Mouse (Mus musculus): Measurements from ENCODE around the gene Tha1. TPM values are rescaled to one million over a fixed set of nuclear protein-coding genes. Genes with fewer than 3 reads are reported as not detected.

Gene Tha1
- polyA plus RNA-seq, 1 experiment from 2014 or later, result 3.0 TPM

DNA sequence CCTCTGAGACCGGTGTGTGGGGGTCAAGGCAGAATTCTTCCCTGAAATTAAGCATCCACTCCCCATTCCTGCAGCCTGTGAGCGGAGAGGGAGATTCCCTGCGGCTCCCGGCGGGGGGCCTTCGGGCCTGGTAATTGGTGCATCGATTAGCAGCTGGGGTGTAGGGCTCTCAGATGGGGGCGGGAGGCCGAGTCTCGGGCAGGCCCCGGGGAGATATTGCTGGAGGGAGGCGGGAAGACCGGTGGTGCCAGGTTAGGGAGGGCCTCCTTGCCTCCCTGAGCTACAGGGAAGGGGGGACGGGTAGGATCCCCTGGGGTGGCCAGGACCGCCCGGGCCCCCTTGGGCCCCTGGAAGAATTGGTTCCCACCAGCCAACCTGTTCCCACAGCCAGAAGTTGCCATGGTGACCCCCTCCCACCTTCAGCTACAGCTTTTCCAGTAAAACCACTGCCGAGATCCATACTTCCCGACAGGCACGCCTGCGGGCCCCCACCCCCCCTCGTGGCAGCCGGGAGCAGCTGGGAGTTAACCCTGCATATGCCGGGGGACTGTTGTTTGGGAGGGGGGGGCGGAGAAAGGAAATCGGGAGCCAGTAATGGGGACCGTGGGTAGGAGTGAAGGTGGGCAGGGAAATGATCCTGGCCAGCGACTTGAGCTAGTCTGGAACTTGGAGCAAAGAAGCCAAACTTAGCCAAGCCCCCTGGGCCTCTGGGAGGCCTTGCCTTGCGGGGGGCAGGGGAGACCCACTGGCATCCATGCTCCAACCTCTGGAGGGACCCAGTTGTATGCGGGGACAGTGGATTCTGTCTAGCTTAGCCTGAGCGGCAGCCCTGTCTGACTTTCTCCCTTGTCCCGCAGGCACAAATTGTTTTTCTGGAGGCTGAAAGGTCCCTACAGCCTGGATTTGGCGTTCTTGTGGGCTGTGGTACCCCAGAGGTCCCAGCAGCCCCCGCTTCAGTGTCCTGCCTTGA is 15.9 kb upstream of the Tha1 start:
- Histone ChIP-seq H3K27me3 (ENCODE audit: control insufficient read depth, insufficient read depth, low read length) (peaks cover 9% of the 10 kb centered on the region), H3K9ac (ENCODE audit: low read depth, low read length) (peak overlapping the region; percentile 62), H3K27ac (ENCODE audit: low read depth, low read length) (no peak overlapping the region), H3K36me3 (ENCODE audit: control insufficient read depth, insufficient read depth, low read length) (no peaks in the 10 kb centered on the region), H3K9me3 (replicated peaks; ENCODE audit: control insufficient read depth, low read length) (no peaks in the 10 kb centered on the region), H3K4me3 (ENCODE audit: low read depth, low read length) (peak overlapping the region; percentile 29), H3K4me1 (ENCODE audit: control insufficient read depth, insufficient read depth, low read length) (peaks cover 33% of the 10 kb centered on the region), H3K4me2 (peak overlapping the region; percentile 64)
- no peak for ATAC-seq (replicated peaks; ENCODE audit: insufficient number of reproducible peaks, low FRiP score, low TSS enrichment)
- WGBS (ENCODE audit: insufficient replicate concordance), result 8% methylated on average over 33 of the region's 33 CpGs

DNA sequence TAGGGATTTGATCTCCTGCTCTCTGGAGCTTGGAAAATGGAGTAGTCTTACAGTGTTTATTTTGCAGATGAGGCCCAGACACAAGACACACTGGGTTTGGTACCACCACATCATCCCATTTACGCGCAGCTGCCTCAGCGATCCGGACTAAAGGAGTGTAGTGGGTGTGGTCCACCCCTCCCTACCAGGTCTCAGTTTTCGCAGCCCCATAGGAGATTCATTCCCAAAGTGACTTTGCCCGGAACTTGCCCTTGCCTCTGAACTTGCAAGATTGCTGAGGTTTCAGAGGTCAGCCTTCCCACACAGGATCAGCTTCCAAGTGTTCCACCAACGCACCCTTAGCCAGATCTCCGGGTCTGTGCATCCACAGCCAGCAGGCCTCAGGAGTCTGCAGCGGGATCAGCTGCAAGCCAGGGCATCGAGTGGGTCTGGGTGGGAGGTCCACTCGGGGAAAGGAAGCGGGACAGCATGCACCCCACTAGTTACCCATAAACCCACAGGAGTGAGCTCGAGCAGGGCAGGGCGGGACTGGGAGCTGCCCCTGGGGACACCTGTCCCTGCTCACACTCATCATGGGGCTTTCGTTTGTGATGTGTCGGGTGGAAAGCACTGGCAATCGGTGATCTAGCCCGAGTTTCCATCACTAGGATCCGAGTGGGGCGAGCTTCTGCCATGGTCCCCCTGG is 15.0 kb upstream of the Tha1 start:
- Histone ChIP-seq H3K4me1 (ENCODE audit: control insufficient read depth, insufficient read depth, low read length) (peaks cover 33% of the 10 kb centered on the region), H3K27me3 (ENCODE audit: control insufficient read depth, insufficient read depth, low read length) (peaks cover 9% of the 10 kb centered on the region), H3K4me2 (peak overlapping the region; percentile 64), H3K27ac (ENCODE audit: low read depth, low read length) (no peak overlapping the region), H3K9me3 (replicated peaks; ENCODE audit: control insufficient read depth, low read length) (no peaks in the 10 kb centered on the region), H3K36me3 (ENCODE audit: control insufficient read depth, insufficient read depth, low read length) (no peaks in the 10 kb centered on the region), H3K4me3 (ENCODE audit: low read depth, low read length) (peak overlapping the region; percentile 29; the same call in 1 of the 2 replicates), H3K9ac (ENCODE audit: low read depth, low read length) (peak overlapping the region; percentile 62)
- WGBS (ENCODE audit: insufficient replicate concordance), result 19% methylated on average over 20 of the region's 20 CpGs
- ATAC-seq (replicated peaks; ENCODE audit: insufficient number of reproducible peaks, low FRiP score, low TSS enrichment), result no peak

DNA sequence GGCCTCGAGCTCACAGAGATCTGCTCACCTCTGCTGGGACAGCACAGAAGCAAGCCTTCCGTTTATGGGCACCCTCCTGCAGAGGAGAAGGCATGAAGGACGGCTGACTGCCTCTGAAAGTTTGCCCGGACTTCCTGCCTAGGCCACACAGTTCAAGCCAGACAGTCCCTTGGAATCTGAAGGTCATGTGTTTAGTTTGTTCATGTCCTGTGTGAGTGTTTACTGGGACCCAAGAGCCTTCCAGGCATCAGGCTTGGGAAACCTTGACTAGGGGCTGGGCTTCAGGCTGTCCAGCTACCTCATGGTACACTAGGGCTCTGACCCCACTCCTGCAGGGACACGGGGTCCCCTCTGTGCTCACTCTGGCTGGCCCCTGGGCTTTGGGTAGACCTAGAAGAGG is 12.7 kb upstream of the Tha1 start:
- Histone ChIP-seq H3K27me3 (ENCODE audit: control insufficient read depth, insufficient read depth, low read length) (peaks cover 9% of the 10 kb centered on the region), H3K9ac (ENCODE audit: low read depth, low read length) (no peak overlapping the region), H3K36me3 (ENCODE audit: control insufficient read depth, insufficient read depth, low read length) (no peaks in the 10 kb centered on the region), H3K4me3 (ENCODE audit: low read depth, low read length) (no peak overlapping the region), H3K4me2 (no peak overlapping the region), H3K4me1 (ENCODE audit: control insufficient read depth, insufficient read depth, low read length) (peaks cover 41% of the 10 kb centered on the region), H3K9me3 (replicated peaks; ENCODE audit: control insufficient read depth, low read length) (no peaks in the 10 kb centered on the region), H3K27ac (ENCODE audit: low read depth, low read length) (no peak overlapping the region)
- ATAC-seq (replicated peaks; ENCODE audit: insufficient number of reproducible peaks, low FRiP score, low TSS enrichment), result no peak
- WGBS (ENCODE audit: insufficient replicate concordance), result 47% methylated on average over 5 of the region's 5 CpGs

DNA sequence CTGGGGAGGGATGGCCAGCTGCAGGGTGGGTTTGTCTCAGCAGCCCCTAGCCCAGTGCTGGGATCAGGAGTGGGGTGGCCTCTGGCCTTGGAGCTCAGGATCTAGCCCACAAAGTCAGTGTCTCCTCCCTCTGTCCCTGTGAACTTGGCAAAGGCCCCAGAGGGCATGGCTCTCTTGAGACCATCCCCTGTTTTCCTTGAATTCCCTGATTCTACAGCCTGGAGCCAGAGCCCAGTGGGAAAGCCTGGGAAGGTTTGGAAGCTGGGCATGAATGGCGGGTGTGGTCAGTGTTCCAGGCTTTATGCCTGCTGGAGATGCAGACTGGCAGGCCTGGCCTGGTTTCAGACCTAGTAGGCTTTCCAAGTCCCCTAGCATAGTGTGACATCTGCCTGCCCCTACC is 8.9 kb upstream of the Tha1 start:
- Histone ChIP-seq H3K4me2 (no peak overlapping the region), H3K36me3 (ENCODE audit: control insufficient read depth, insufficient read depth, low read length) (no peaks in the 10 kb centered on the region), H3K4me1 (ENCODE audit: control insufficient read depth, insufficient read depth, low read length) (peaks cover 30% of the 10 kb centered on the region), H3K27ac (ENCODE audit: low read depth, low read length) (peak overlapping the region; percentile 62), H3K4me3 (ENCODE audit: low read depth, low read length) (no peak overlapping the region), H3K27me3 (ENCODE audit: control insufficient read depth, insufficient read depth, low read length) (0 out of 2 replicates have a peak, but pooled peaks cover 2% of the 10 kb centered on the region), H3K9me3 (replicated peaks; ENCODE audit: control insufficient read depth, low read length) (no peaks in the 10 kb centered on the region), H3K9ac (ENCODE audit: low read depth, low read length) (0 out of 2 replicates have a peak overlapping the region, but pooled peaks have one; percentile 22)
- ATAC-seq (replicated peaks; ENCODE audit: insufficient number of reproducible peaks, low FRiP score, low TSS enrichment), result no peak
- WGBS (ENCODE audit: insufficient replicate concordance), result 79% methylated on average over 1 of the region's 1 CpGs

DNA sequence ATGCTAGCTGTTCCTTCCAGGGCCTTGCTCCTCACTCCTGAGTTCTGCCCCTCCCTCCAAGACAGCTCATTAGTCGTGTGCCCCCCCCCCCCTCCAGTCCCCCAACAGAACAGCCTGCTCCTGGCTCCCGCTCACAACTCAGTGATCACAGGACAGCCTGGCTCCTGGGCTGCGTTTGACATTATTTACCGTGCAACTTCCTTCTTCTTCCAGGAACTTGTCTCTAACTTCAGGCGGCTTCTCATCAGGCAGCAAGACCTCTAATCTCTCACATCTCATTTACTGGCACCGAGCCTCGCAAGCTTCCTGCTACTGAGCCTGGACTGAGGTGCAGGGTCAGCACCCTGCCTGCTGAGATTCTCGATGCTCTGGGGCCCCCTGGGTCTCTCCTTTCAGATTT is 8.5 kb upstream of the Tha1 start:
- Histone ChIP-seq H3K4me3 (ENCODE audit: low read depth, low read length) (no peak overlapping the region), H3K4me1 (ENCODE audit: control insufficient read depth, insufficient read depth, low read length) (peaks cover 30% of the 10 kb centered on the region), H3K36me3 (ENCODE audit: control insufficient read depth, insufficient read depth, low read length) (no peaks in the 10 kb centered on the region), H3K27ac (ENCODE audit: low read depth, low read length) (peak overlapping the region; percentile 62), H3K9ac (ENCODE audit: low read depth, low read length) (no peak overlapping the region), H3K27me3 (ENCODE audit: control insufficient read depth, insufficient read depth, low read length) (0 out of 2 replicates have a peak, but pooled peaks cover 2% of the 10 kb centered on the region), H3K4me2 (no peak overlapping the region; the same call in 1 of the 2 replicates), H3K9me3 (replicated peaks; ENCODE audit: control insufficient read depth, low read length) (no peaks in the 10 kb centered on the region)
- no peak for ATAC-seq (replicated peaks; ENCODE audit: insufficient number of reproducible peaks, low FRiP score, low TSS enrichment)
- 11% methylated on average over 7 of the region's 8 CpGs for WGBS (ENCODE audit: insufficient replicate concordance)

DNA sequence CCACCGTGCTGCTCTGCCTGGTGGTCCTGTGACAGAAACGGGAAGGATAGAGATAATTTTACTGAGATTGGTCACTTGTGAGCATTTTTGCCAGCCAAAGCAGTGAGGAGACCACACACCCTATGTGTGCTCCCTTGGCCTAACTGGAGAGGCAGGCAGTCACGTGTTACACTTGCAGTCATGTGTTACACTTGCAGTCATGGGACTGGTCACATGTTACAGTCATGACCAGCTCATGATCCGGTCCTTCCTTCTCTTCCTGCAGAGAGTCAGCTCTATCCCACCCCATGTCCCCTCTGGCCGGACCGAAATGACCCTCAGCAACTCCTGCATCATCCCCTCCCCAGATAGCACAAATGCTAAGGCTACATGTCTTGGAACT is 7.7 kb upstream of the Tha1 start:
- no peak overlapping the region for H3K27ac ChIP-seq (ENCODE audit: low read depth, low read length)
- WGBS (ENCODE audit: insufficient replicate concordance), result 64% methylated on average over 6 of the region's 6 CpGs
- H3K4me2 ChIP-seq, result no peak overlapping the region
- H3K27me3 ChIP-seq (ENCODE audit: control insufficient read depth, insufficient read depth, low read length), result 0 out of 2 replicates have a peak, but pooled peaks cover 2% of the 10 kb centered on the region
- H3K9ac ChIP-seq (ENCODE audit: low read depth, low read length), result no peak overlapping the region
- peaks cover 32% of the 10 kb centered on the region for H3K4me1 ChIP-seq (ENCODE audit: control insufficient read depth, insufficient read depth, low read length)
- H3K9me3 ChIP-seq (replicated peaks; ENCODE audit: control insufficient read depth, low read length), result no peaks in the 10 kb centered on the region
- no peak for ATAC-seq (replicated peaks; ENCODE audit: insufficient number of reproducible peaks, low FRiP score, low TSS enrichment)
- no peak overlapping the region for H3K4me3 ChIP-seq (ENCODE audit: low read depth, low read length)
- no peaks in the 10 kb centered on the region for H3K36me3 ChIP-seq (ENCODE audit: control insufficient read depth, insufficient read depth, low read length)

DNA sequence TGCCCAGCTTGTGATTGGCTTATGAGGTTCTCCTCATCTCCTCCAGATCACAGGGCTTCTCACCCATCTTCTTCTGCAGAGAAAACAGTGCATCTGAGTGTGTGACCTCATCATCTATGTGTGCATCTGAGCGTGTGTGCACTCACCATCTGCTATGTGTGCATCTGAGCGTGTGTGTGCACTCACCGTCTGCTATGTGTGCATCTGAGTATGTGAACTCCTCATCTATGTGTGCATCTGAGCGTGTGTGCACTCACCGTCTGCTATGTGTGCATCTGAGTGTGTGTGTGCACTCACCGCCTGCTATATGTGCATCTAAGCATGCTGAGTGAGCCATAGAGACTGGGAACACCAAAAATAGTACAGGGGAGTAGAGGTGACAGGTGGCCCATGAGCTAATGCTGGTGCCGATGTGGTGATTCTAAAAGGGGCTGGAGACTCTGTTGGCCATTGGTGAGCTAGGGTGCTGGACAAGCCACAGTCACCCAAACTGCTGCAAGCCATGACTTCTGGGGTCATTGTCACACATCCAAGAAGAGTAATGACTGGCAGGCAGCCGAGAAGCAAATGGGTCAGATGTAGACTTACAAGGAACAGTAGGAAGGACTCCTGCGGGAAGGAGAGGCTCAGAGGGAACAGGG is 7.2 kb upstream of the Tha1 start:
- Histone ChIP-seq H3K4me1 (ENCODE audit: control insufficient read depth, insufficient read depth, low read length) (peaks cover 37% of the 10 kb centered on the region), H3K4me3 (ENCODE audit: low read depth, low read length) (no peak overlapping the region), H3K9ac (ENCODE audit: low read depth, low read length) (no peak overlapping the region), H3K27ac (ENCODE audit: low read depth, low read length) (no peak overlapping the region), H3K4me2 (no peak overlapping the region), H3K27me3 (ENCODE audit: control insufficient read depth, insufficient read depth, low read length) (0 out of 2 replicates have a peak, but pooled peaks cover 2% of the 10 kb centered on the region), H3K36me3 (ENCODE audit: control insufficient read depth, insufficient read depth, low read length) (no peaks in the 10 kb centered on the region), H3K9me3 (replicated peaks; ENCODE audit: control insufficient read depth, low read length) (no peaks in the 10 kb centered on the region)
- WGBS (ENCODE audit: insufficient replicate concordance), result 79% methylated on average over 9 of the region's 9 CpGs
- no peak for ATAC-seq (replicated peaks; ENCODE audit: insufficient number of reproducible peaks, low FRiP score, low TSS enrichment)

DNA sequence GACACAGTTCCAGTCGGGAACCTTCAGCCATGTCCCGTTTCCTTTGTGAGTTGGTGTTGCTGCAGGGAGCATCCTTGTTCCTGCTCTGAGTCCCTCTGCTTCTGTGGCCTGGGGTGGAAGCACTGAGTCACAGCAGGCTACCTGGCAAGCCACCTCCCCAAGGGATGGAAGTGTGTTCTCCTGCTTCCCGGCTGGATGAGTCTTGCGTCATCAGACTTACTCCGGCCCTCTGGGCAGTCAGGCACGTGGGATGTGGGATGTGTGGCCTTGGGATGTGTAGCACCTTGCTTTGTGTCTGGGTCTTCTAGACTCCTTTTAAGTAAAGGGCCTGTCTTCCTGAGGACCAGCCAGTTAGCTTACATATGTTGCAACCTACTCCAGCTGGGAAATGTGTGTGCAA is 6.4 kb upstream of the Tha1 start:
- no peak for ATAC-seq (replicated peaks; ENCODE audit: insufficient number of reproducible peaks, low FRiP score, low TSS enrichment)
- Histone ChIP-seq H3K36me3 (ENCODE audit: control insufficient read depth, insufficient read depth, low read length) (no peaks in the 10 kb centered on the region), H3K9ac (ENCODE audit: low read depth, low read length) (no peak overlapping the region), H3K27ac (ENCODE audit: low read depth, low read length) (no peak overlapping the region), H3K9me3 (replicated peaks; ENCODE audit: control insufficient read depth, low read length) (no peaks in the 10 kb centered on the region), H3K4me2 (no peak overlapping the region), H3K27me3 (ENCODE audit: control insufficient read depth, insufficient read depth, low read length) (0 out of 2 replicates have a peak, but pooled peaks cover 2% of the 10 kb centered on the region), H3K4me3 (ENCODE audit: low read depth, low read length) (no peak overlapping the region), H3K4me1 (ENCODE audit: control insufficient read depth, insufficient read depth, low read length) (peaks cover 43% of the 10 kb centered on the region)
- WGBS (ENCODE audit: insufficient replicate concordance), result 74% methylated on average over 6 of the region's 6 CpGs

All from heart, embryonic 11.5 days (tissue).